8 mouse cellular contexts compared by ENCODE assay signal in genomic region chr2:174077776-174078338, GRCm38 (mm10). TPM values are rescaled to one million over a fixed set of nuclear protein-coding genes. Genes with fewer than 3 reads are reported as not detected.
A peak's percentile ranks its signal among the peaks of the same experiment; 100 is the strongest.
DNase-seq lines count a peak whose midpoint lies in the region; ATAC-seq lines count a peak whose summit lies in the region.

No protein-coding gene starts in this region.

- H3K27ac ChIP-seq in lung, embryonic 15.5 days, result peak overlapping the region; percentile 96; the same call in 1 of the 2 replicates
- H3K27ac ChIP-seq in embryonic facial prominence, embryonic 13.5 days, result peak overlapping the region; percentile 98
- H3K27ac ChIP-seq in limb, embryonic 13.5 days, result peak overlapping the region; percentile 99

- H3K9me3 ChIP-seq in lung, embryonic 15.5 days, result no peaks in the 10 kb centered on the region
- H3K9me3 ChIP-seq in embryonic facial prominence, embryonic 13.5 days, result no peaks in the 10 kb centered on the region
- no peaks in the 10 kb centered on the region for H3K9me3 ChIP-seq in limb, embryonic 13.5 days

- peak overlapping the region; percentile 97; the same call in 1 of the 2 replicates for H3K9ac ChIP-seq in lung, embryonic 15.5 days
- peak overlapping the region; percentile 89 for H3K9ac ChIP-seq in embryonic facial prominence, embryonic 13.5 days
- H3K9ac ChIP-seq in limb, embryonic 13.5 days, result peak overlapping the region; percentile 86

- H3K4me1 ChIP-seq in lung, embryonic 15.5 days, result peaks cover 40% of the 10 kb centered on the region
- H3K4me1 ChIP-seq in embryonic facial prominence, embryonic 13.5 days, result peaks cover 44% of the 10 kb centered on the region
- H3K4me1 ChIP-seq in limb, embryonic 13.5 days, result peaks cover 62% of the 10 kb centered on the region

- intact Hi-C loops in left cerebral cortex, postnatal 36 days (cut with DNase I), result loop anchor here (5.0 to 10.0 kb wide), 4 partner anchors 34 to 493 kb away; partner anchors contain the start of gene Npepl1

- ATAC-seq in lung, embryonic 15.5 days (ENCODE audit: borderline replicate concordance, extremely low read depth, low FRiP score, low TSS enrichment), result no peak
- ATAC-seq in embryonic facial prominence, embryonic 13.5 days (ENCODE audit: insufficient number of reproducible peaks, insufficient read depth, low FRiP score, low TSS enrichment, low read depth), result no peak
- ATAC-seq in limb, embryonic 13.5 days (ENCODE audit: low FRiP score, low read depth), result no peak

- H3K4me3 ChIP-seq in lung, embryonic 15.5 days, result peak overlapping the region; percentile 84
- peak overlapping the region; percentile 86 for H3K4me3 ChIP-seq in embryonic facial prominence, embryonic 13.5 days
- peak overlapping the region; percentile 82 for H3K4me3 ChIP-seq in limb, embryonic 13.5 days

- H3K4me2 ChIP-seq in lung, embryonic 15.5 days, result peak overlapping the region; percentile 91
- H3K4me2 ChIP-seq in embryonic facial prominence, embryonic 13.5 days, result peak overlapping the region; percentile 87
- peak overlapping the region; percentile 88 for H3K4me2 ChIP-seq in limb, embryonic 13.5 days (replicated peaks)

- H3K27me3 ChIP-seq in lung, embryonic 15.5 days, result no peaks in the 10 kb centered on the region
- no peaks in the 10 kb centered on the region for H3K27me3 ChIP-seq in embryonic facial prominence, embryonic 13.5 days
- no peaks in the 10 kb centered on the region for H3K27me3 ChIP-seq in limb, embryonic 13.5 days
- no peaks in the 10 kb centered on the region for H3K27me3 ChIP-seq in splenic B cell, adult 2 months (ENCODE audit: control insufficient read depth, insufficient read depth, low read length, poor library complexity, severe bottlenecking)

- 8% methylated on average over 11 of the region's 11 CpGs for WGBS in lung, embryonic 15.5 days
- 7% methylated on average over 11 of the region's 11 CpGs for WGBS in embryonic facial prominence, embryonic 13.5 days
- 7% methylated on average over 11 of the region's 11 CpGs for WGBS in limb, embryonic 13.5 days

- H3K36me3 ChIP-seq in lung, embryonic 15.5 days, result no peaks in the 10 kb centered on the region
- H3K36me3 ChIP-seq in embryonic facial prominence, embryonic 13.5 days, result no peaks in the 10 kb centered on the region
- no peaks in the 10 kb centered on the region for H3K36me3 ChIP-seq in limb, embryonic 13.5 days
- H3K36me3 ChIP-seq in splenic B cell, adult 2 months (ENCODE audit: control insufficient read depth, insufficient read depth, low read length, poor library complexity, severe bottlenecking), result no peaks in the 10 kb centered on the region

- no peak for DNase-seq in lung, postnatal 10 days
- DNase-seq in splenic B cell, adult 2 months (ENCODE audit: low read depth, low spot score), result peak; percentile 47
- DNase-seq in gastrocnemius, postnatal 4 days (ENCODE audit: low spot score in 2 of 2), result no peak
- no peak for DNase-seq in adrenal gland, adult 18-20 months (ENCODE audit: low spot score in 2 of 2)
- no peak for DNase-seq in left cerebral cortex, postnatal 36 days (ENCODE audit: low spot score in 2 of 2)

RNA-seq across cellular contexts. Expression of gene Stx16, which starts 1.7 kb away (rescaled TPM):
- 11.2 and 11.9 TPM in 2 replicates for polyA plus RNA-seq in lung, embryonic 15.5 days (2015; fragmentation: Nextera tagmentation; extraction: Ambion mirVana)
- 13.5 and 15.5 TPM in 2 replicates for polyA plus RNA-seq in embryonic facial prominence, embryonic 13.5 days (2015; fragmentation: Nextera tagmentation; extraction: Ambion mirVana)
- 13.4 and 15.0 TPM in 2 replicates for polyA plus RNA-seq in limb, embryonic 13.5 days (2015; fragmentation: Nextera tagmentation; extraction: Ambion mirVana)
- total RNA-seq in gastrocnemius, postnatal 4 days (2021), result 10 to 100 TPM; 40.5 to 44.4 TPM
- total RNA-seq in adrenal gland, adult 18-20 months (2021), result 10 to 100 TPM; 34.2 to 44.8 TPM
- 10 to 100 TPM; 51.0 to 65.6 TPM for total RNA-seq in left cerebral cortex, postnatal 36 days (2021)

RNA-seq across cellular contexts. Expression of gene Npepl1, which starts 32.3 kb away (rescaled TPM):
- 66.3 and 66.7 TPM in 2 replicates for polyA plus RNA-seq in lung, embryonic 15.5 days (2015; fragmentation: Nextera tagmentation; extraction: Ambion mirVana)
- polyA plus RNA-seq in embryonic facial prominence, embryonic 13.5 days (2015; fragmentation: Nextera tagmentation; extraction: Ambion mirVana), result 52.0 and 55.7 TPM in 2 replicates
- polyA plus RNA-seq in limb, embryonic 13.5 days (2015; fragmentation: Nextera tagmentation; extraction: Ambion mirVana), result 61.9 and 63.4 TPM in 2 replicates
- total RNA-seq in gastrocnemius, postnatal 4 days (2021), result 100 to 1,000 TPM; 121 to 126 TPM
- total RNA-seq in adrenal gland, adult 18-20 months (2021), result 10 to 100 TPM; 56.1 to 60.8 TPM
- total RNA-seq in left cerebral cortex, postnatal 36 days (2021), result 10 to 100 TPM; 12.1 to 12.4 TPM

Comparison
In these comparisons a context has a peak if more than half of its experiments do, and no peak if none do; other contexts are left out.
1. RNA of gene Npepl1, which starts 32.3 kb away (total RNA-seq): 121 to 126 TPM in gastrocnemius, postnatal 4 days and 56.1 to 60.8 TPM in adrenal gland, adult 18-20 months; 12.1 to 12.4 TPM in left cerebral cortex, postnatal 36 days; every median in the first group is over 4 times any median in the second.
2. Peak in every context shown above with its lines, with median percentiles within 50 percentile points of each other: H3K27ac ChIP-seq, H3K4me2 ChIP-seq, H3K4me3 ChIP-seq and H3K9ac ChIP-seq.